Mouse (Mus musculus) heart, adult 2 months (tissue): Measurements from ENCODE around the gene Npvf. TPM values are rescaled to one million over a fixed set of nuclear protein-coding genes. Genes with fewer than 3 reads are reported as not detected.

Experiments used
- DNase-seq, 2 experiments: peaks; one replicate each; pipeline ENCODE4 v3.0.0; 2021
- H3K27ac ChIP-seq: fragments of 200-600 bp; 2 replicates; pipeline ENCODE4 v1.8.1; 2022
- H3K27me3 ChIP-seq: fragments of 200-500 bp; 2 replicates; pipeline ENCODE4 v1.6.1; 2012; ENCODE audit warnings: mild to moderate bottlenecking, low read length, inconsistent platforms, mixed read lengths; ENCODE audit not compliant: control insufficient read depth, insufficient read depth
- H3K36me3 ChIP-seq: fragments of 200-500 bp; 2 replicates; pipeline ENCODE4 v1.6.1; 2012; ENCODE audit warnings: low read length, inconsistent platforms; ENCODE audit not compliant: control insufficient read depth, insufficient read depth
- H3K4me1 ChIP-seq: fragments of 200-500 bp; 2 replicates; pipeline ENCODE4 v1.6.1; 2011; ENCODE audit warnings: low read length; ENCODE audit not compliant: control insufficient read depth, insufficient read depth
- H3K4me3 ChIP-seq: fragments of 200-600 bp; 2 replicates; pipeline ENCODE4 v1.8.1; 2022
- H3K79me2 ChIP-seq: fragments of 200-500 bp; replicated peaks from 2 replicates; pipeline ENCODE4 v1.6.1; 2012; ENCODE audit warnings: mild to moderate bottlenecking, inconsistent platforms, low read length, moderate library complexity, mixed read lengths; ENCODE audit not compliant: control insufficient read depth, insufficient read depth
- H3K9ac ChIP-seq: fragments of 200-500 bp; 2 replicates; pipeline ENCODE4 v1.6.1; 2012; ENCODE audit warnings: low read depth, mild to moderate bottlenecking, control low read depth, inconsistent platforms, low read length, mixed read lengths
- CTCF ChIP-seq: fragments of 200-600 bp; IDR thresholded peaks from 2 replicates; pipeline ENCODE4 v1.8.1; 2022; ENCODE audit warnings: antibody characterized with exemption, mild to moderate bottlenecking, moderate library complexity
- EP300 ChIP-seq: fragments of 200-500 bp; IDR thresholded peaks from 2 replicates; pipeline ENCODE4 v1.6.1; 2011; ENCODE audit warnings: low read depth, low read length, control low read depth; ENCODE audit not compliant: insufficient read depth
- POLR2A ChIP-seq: fragments of 200-500 bp; IDR thresholded peaks from 2 replicates; pipeline ENCODE4 v1.6.1; 2011; ENCODE audit warnings: mild to moderate bottlenecking, low read depth, low read length, control low read depth; ENCODE audit not compliant: insufficient read depth
- WGBS: fragments of 180-500 bp; shearing (Covaris S2); methylation state at CpG from one replicate; pipeline ENCODE4 v1.1.7; 2018; 5-methylcytosine and 5-hydroxymethylcytosine counted together
- intact Hi-C: fragments of 180-260 bp; cut with DNase I; formaldehyde crosslinking; loops from one replicate; pipeline ENCODE4 v1.15.1; 2025
- polyA plus RNA-seq: library from polyadenylated mRNA; depleted of rRNA; stranded (reverse); fragments of >200 nt; gene quantifications from 2 replicates; pipeline ENCODE4 v1.2.3, GENCODE M21; 2012
- total RNA-seq, 2 experiments: library from RNA; stranded (reverse); gene quantifications; 2 replicates each; pipeline ENCODE4 v1.2.3; 2021

Npvf gene
- total and polyA plus RNA-seq, 3 experiments: not detected

DNA sequence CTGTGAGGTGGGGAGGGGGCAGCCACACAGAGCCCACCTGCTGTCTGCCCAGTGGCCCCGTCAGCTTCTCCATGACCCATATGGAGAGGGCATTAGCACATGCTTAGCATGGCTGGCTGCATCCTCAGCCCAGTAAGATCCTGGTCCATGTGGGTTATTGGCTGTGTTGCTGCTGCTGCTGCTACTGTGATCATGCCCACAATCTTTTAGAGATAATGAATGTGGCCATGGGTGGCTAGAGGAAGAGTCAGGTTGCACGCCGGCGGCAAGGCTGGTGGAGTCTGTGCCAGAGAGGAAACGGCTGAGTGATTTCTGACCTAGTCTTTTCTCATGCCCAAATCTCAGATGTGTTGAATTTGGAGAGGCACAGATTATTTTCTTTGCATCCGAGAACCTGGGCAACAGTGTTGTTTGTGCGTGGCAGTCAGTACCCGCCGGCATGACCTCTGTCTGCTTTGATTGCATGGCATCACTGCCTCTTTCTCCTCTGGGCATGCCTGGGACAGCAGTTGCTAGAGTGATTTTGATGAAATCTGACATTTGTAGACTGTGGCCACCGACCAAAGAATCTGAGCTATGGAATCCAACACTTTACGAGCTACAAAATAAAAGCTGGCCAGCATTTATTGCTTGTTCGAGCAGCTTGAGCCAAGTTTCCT lies 8.8 kb upstream of the Npvf start:
- H3K27me3 ChIP-seq: no peaks in the 10 kb centered on the region
- TF ChIP-seq CTCF (no peak), POLR2A (no peak), EP300 (no peak)
- H3K9ac ChIP-seq: no peak overlapping the region
- no peak for DNase-seq
- H3K36me3 ChIP-seq: no peaks in the 10 kb centered on the region
- intact Hi-C loops: no loop called here
- H3K27ac ChIP-seq: no peak overlapping the region
- WGBS: 52% methylated on average over 12 of the region's 12 CpGs
- no peaks in the 10 kb centered on the region for H3K4me1 ChIP-seq
- H3K79me2 ChIP-seq: no peaks in the 10 kb centered on the region
- no peak overlapping the region for H3K4me3 ChIP-seq

DNA sequence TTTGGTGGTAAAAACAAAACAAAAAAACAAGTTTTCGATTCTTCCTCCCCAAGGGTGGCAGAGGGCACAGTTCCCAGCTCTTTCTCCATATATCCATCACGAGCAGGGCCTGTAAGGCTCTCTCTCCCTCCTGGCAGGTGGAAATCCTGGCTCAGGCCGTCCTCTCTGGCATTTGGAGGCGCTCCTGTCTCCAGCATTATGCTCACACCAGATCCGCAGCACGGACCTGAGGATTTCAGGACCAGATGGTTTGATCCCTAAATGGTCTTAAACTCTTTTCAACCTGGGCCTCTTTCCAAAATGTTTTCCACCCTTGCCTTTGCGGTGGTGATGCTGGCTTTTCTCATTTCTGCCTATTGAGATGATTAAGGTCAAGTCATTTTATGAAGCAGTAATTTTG lies 7.5 kb upstream of the Npvf start:
- no peak for DNase-seq
- WGBS: 70% methylated on average over 7 of the region's 7 CpGs
- H3K27me3 ChIP-seq: no peaks in the 10 kb centered on the region
- H3K79me2 ChIP-seq: no peaks in the 10 kb centered on the region
- no peaks in the 10 kb centered on the region for H3K4me1 ChIP-seq
- H3K27ac ChIP-seq: no peak overlapping the region
- TF ChIP-seq CTCF: no peak
- TF ChIP-seq EP300: no peak
- TF ChIP-seq POLR2A: no peak
- H3K36me3 ChIP-seq: no peaks in the 10 kb centered on the region
- no peak overlapping the region for H3K4me3 ChIP-seq
- H3K9ac ChIP-seq: no peak overlapping the region
- intact Hi-C loops: no loop called here

DNA sequence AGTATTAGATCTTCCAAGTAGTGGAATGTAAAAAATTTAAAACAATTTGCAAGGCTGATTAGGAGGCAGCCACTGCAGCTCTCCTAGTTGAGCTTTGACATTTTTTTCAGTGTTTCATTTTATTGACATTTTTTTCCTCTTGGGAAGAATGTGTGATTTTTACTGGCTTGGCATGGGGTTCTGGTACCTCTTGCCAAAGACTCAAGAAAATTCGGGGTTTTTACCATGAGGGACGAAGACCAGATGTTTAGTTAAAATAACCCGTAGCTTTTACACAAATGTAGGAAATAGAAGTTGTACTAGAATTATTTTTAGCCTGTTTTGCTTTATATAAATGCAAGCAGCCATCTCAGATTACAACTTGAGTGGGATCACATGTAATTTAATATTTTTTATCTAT lies 4.2 kb upstream of the Npvf start:
- TF ChIP-seq EP300: no peak
- TF ChIP-seq POLR2A: no peak
- TF ChIP-seq CTCF: no peak
- WGBS: 50% methylated on average over 3 of the region's 3 CpGs
- H3K4me1 ChIP-seq: no peaks in the 10 kb centered on the region

DNA sequence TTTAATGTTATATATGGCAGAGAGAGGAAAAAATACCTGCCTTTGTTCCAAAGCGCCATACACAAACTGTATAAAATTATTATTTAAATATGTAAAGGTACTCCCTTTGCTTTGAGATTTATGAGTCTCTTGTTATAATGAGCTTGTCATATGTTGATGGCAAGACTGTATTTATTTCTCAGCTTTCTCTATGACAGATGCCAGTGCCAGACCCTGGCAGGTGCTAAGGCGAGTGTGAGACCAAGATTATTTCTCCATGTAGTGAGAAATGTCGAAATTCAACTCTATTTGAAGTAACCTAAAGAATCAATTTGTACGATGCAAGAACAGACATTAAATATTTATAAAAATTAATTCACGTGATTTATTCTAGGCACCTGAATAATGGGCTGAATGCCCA lies 3.8 kb upstream of the Npvf start:
- Histone ChIP-seq H3K79me2 (no peaks in the 10 kb centered on the region), H3K9ac (no peak overlapping the region), H3K36me3 (no peaks in the 10 kb centered on the region), H3K4me1 (no peaks in the 10 kb centered on the region), H3K4me3 (no peak overlapping the region), H3K27ac (no peak overlapping the region), H3K27me3 (no peaks in the 10 kb centered on the region)
- intact Hi-C loops: no loop called here
- WGBS: 76% methylated on average over 5 of the region's 5 CpGs
- no peak for TF ChIP-seq CTCF
- no peak for TF ChIP-seq EP300
- TF ChIP-seq POLR2A: no peak
- no peak for DNase-seq

More for the DNA sequence above, 4.2 kb upstream of the Npvf start:
- Histone ChIP-seq H3K79me2 (no peaks in the 10 kb centered on the region), H3K27me3 (no peaks in the 10 kb centered on the region), H3K9ac (no peak overlapping the region), H3K36me3 (no peaks in the 10 kb centered on the region), H3K27ac (no peak overlapping the region), H3K4me3 (no peak overlapping the region)
- intact Hi-C loops: no loop called here
- DNase-seq: no peak

DNA sequence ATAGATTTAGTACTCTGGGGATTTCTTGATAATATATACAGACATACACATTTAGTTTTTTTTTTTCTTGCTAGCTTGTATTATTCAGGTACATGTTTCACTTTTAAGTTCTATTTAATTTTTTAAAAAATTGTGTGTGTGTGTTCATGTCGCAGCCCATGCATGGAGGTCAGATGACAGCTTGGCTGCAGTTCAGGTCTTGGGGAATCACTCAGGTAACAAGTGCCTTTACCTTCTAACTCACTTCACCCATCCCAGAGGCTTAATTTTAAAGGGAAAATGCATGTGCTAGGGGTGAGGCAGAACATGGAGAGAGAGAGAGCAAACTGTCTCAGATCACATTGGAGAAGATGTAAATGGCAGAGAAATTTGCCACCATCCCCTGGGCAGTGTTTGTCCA lies 2.2 kb upstream of the Npvf start:
- intact Hi-C loops: no loop called here
- no peak for DNase-seq
- H3K36me3 ChIP-seq: no peaks in the 10 kb centered on the region
- H3K4me3 ChIP-seq: no peak overlapping the region
- H3K79me2 ChIP-seq: no peaks in the 10 kb centered on the region
- TF ChIP-seq EP300 (no peak), POLR2A (no peak), CTCF (no peak)
- no peaks in the 10 kb centered on the region for H3K27me3 ChIP-seq
- H3K4me1 ChIP-seq: no peaks in the 10 kb centered on the region
- no peak overlapping the region for H3K27ac ChIP-seq
- WGBS: 97% methylated on average over 1 of the region's 1 CpGs
- H3K9ac ChIP-seq: no peak overlapping the region

DNA sequence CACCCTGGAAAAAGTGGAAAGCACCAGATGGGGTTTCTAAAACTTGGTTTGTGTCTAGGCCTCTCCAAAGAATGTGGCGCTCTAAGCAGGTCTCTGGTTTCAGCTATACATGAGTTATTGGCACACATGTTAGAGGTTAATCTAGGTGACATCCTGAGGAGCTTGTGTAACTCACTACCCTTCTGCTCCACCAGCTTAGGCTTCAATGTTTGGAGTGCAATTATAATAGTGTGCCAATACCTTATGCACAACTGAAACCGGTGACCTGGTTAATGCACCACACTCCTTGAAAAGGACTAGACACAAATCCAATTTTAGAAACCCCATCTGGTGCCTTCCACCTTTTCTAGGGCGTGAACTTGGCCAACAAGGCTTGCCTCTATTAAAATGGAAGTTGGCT lies 1.7 kb upstream of the Npvf start:
- no peaks in the 10 kb centered on the region for H3K79me2 ChIP-seq

More for the DNA sequence above, 1.7 kb upstream of the Npvf start:
- Histone ChIP-seq H3K27me3 (no peaks in the 10 kb centered on the region), H3K36me3 (no peaks in the 10 kb centered on the region), H3K27ac (no peak overlapping the region), H3K4me1 (no peaks in the 10 kb centered on the region), H3K9ac (no peak overlapping the region), H3K4me3 (no peak overlapping the region)
- DNase-seq: no peak
- WGBS: 85% methylated on average over 3 of the region's 3 CpGs
- intact Hi-C loops: no loop called here
- TF ChIP-seq POLR2A (no peak), CTCF (no peak), EP300 (no peak)
